ENCODE assay signal across 15 mouse cellular contexts in genomic region chr5:65790604-65791225, GRCm38 (mm10). TPM values are rescaled to one million over a fixed set of nuclear protein-coding genes. Genes with fewer than 3 reads are reported as not detected.
A peak's percentile ranks its signal among the peaks of the same experiment; 100 is the strongest.
DNase-seq lines count a peak whose midpoint lies in the region; ATAC-seq and TF ChIP-seq lines count a peak whose summit lies in the region.
"Had no signal": no experiment of that assay in that cellular context is flagged by ENCODE, and none has a peak within 500 bp of the region (broad histone marks: within the 10 kb centered on the region; RNA-seq: fewer than 3 reads in every experiment).

No protein-coding gene starts in this region.

- no peak overlapping the region for H3K9ac ChIP-seq in kidney, postnatal 0 days (ENCODE audit: low read depth, low read length)
- H3K9ac ChIP-seq in forebrain, embryonic 16.5 days (replicated peaks; ENCODE audit: low read depth, low read length) = no peak overlapping the region
- H3K9ac ChIP-seq: embryonic facial prominence, embryonic 12.5 days; hindbrain, embryonic 15.5 days; lung, embryonic 15.5 days; midbrain, embryonic 12.5 days had no signal

- WGBS in spleen, adult 2 months = 28% methylated on average over 16 of the region's 16 CpGs
- 52% methylated on average over 16 of the region's 16 CpGs for WGBS in kidney, postnatal 0 days
- 78% methylated on average over 16 of the region's 16 CpGs for WGBS in forebrain, embryonic 16.5 days
- 69% methylated on average over 16 of the region's 16 CpGs for WGBS in cerebellum, adult 2 months

- H3K27ac ChIP-seq in spleen, adult 2 months (ENCODE audit: insufficient read depth, low read length) = 0 out of 2 replicates have a peak overlapping the region, but pooled peaks have one; percentile 20
- H3K27ac ChIP-seq in kidney, postnatal 0 days = 0 out of 2 replicates have a peak overlapping the region, but pooled peaks have one; percentile 22
- H3K27ac ChIP-seq in forebrain, embryonic 16.5 days (ENCODE audit: low read length) = no peak overlapping the region
- H3K27ac ChIP-seq in cerebellum, adult 2 months (ENCODE audit: insufficient read depth, low read length) = no peak overlapping the region
- H3K27ac ChIP-seq: embryonic facial prominence, embryonic 12.5 days; hindbrain, embryonic 15.5 days; lung, embryonic 15.5 days; midbrain, embryonic 12.5 days had no signal

- TF ChIP-seq CTCF in spleen, adult 2 months (IDR thresholded peaks at IDR 0.05; ENCODE audit: extremely low read depth, insufficient read depth, insufficient read length, insufficient replicate concordance) = no peak
- TF ChIP-seq CTCF in kidney, postnatal 0 days (IDR thresholded peaks at IDR 0.05; ENCODE audit: low read depth) = no peak
- no peak for TF ChIP-seq CTCF in cerebellum, adult 2 months (IDR thresholded peaks at IDR 0.05; ENCODE audit: borderline replicate concordance, insufficient read depth, low read depth, low read length)

- peaks cover 15% of the 10 kb centered on the region for H3K36me3 ChIP-seq in spleen, adult 2 months (ENCODE audit: control insufficient read depth, insufficient read depth, low read length)
- H3K36me3 ChIP-seq in kidney, postnatal 0 days (ENCODE audit: insufficient read depth, low read length) = peaks cover 34% of the 10 kb centered on the region
- H3K36me3 ChIP-seq in splenic B cell, adult 2 months (ENCODE audit: control insufficient read depth, insufficient read depth, low read length, poor library complexity, severe bottlenecking) = peaks cover 5% of the 10 kb centered on the region; the same call in 1 of the 2 replicates
- peaks cover 6% of the 10 kb centered on the region; the same call in 1 of the 2 replicates for H3K36me3 ChIP-seq in forebrain, embryonic 16.5 days (ENCODE audit: control insufficient read depth, insufficient read depth)

- no peaks in the 10 kb centered on the region for H3K9me3 ChIP-seq in kidney, postnatal 0 days (replicated peaks; ENCODE audit: low read length)
- H3K9me3 ChIP-seq in forebrain, embryonic 16.5 days (ENCODE audit: control insufficient read depth, low read length) = no peaks in the 10 kb centered on the region
- H3K9me3 ChIP-seq: embryonic facial prominence, embryonic 12.5 days; hindbrain, embryonic 15.5 days; lung, embryonic 15.5 days; midbrain, embryonic 12.5 days had no signal

- TF ChIP-seq POLR2A in spleen, adult 2 months (IDR thresholded peaks at IDR 0.05; ENCODE audit: low read depth, low read length) = no peak
- TF ChIP-seq POLR2A in cerebellum, adult 2 months (IDR thresholded peaks at IDR 0.05; ENCODE audit: borderline replicate concordance, insufficient read depth, low read length) = no peak

- peak overlapping the region; percentile 11; the same call in 1 of the 2 replicates for H3K4me3 ChIP-seq in spleen, adult 2 months (ENCODE audit: extremely low read depth, insufficient read depth, insufficient read length)
- H3K4me3 ChIP-seq in kidney, postnatal 0 days (replicated peaks; ENCODE audit: low read depth, low read length) = no peak overlapping the region
- no peak overlapping the region for H3K4me3 ChIP-seq in forebrain, embryonic 16.5 days (replicated peaks; ENCODE audit: low read length)
- no peak overlapping the region for H3K4me3 ChIP-seq in cerebellum, adult 2 months (replicated peaks; ENCODE audit: insufficient read depth, low read depth, low read length)
- H3K4me3 ChIP-seq: embryonic facial prominence, embryonic 12.5 days; hindbrain, embryonic 15.5 days; lung, embryonic 15.5 days; midbrain, embryonic 12.5 days had no signal

- ATAC-seq in kidney, postnatal 0 days (replicated peaks; ENCODE audit: low FRiP score, low read depth) = no peak
- no peak for ATAC-seq in forebrain, embryonic 16.5 days
- ATAC-seq: Patski had no signal

- H3K4me1 ChIP-seq in spleen, adult 2 months (ENCODE audit: control insufficient read depth, insufficient read depth, insufficient read length) = peaks cover 4% of the 10 kb centered on the region; the same call in 1 of the 2 replicates
- 0 out of 2 replicates have a peak, but pooled peaks cover 2% of the 10 kb centered on the region for H3K4me1 ChIP-seq in kidney, postnatal 0 days (replicated peaks; ENCODE audit: insufficient read depth, low read length)
- no peaks in the 10 kb centered on the region for H3K4me1 ChIP-seq in forebrain, embryonic 16.5 days (replicated peaks; ENCODE audit: control insufficient read depth, insufficient read depth, low read length)
- H3K4me1 ChIP-seq in cerebellum, adult 2 months (ENCODE audit: control insufficient read depth, insufficient read depth, low read length) = no peaks in the 10 kb centered on the region
- H3K4me1 ChIP-seq: embryonic facial prominence, embryonic 12.5 days; hindbrain, embryonic 15.5 days; lung, embryonic 15.5 days; midbrain, embryonic 12.5 days had no signal

- peak in 1 of 2 experiments; percentile 17 for DNase-seq in spleen, adult 2 months (ENCODE audit: low read depth in 1 of 2, low spot score in 2 of 2)
- DNase-seq in spleen, postnatal 4 days (ENCODE audit: low spot score in 2 of 2) = no peak
- peak; percentile 20 for DNase-seq in kidney, postnatal 0 days (ENCODE audit: low spot score)
- DNase-seq in splenic B cell, adult 2 months (ENCODE audit: low read depth, low spot score) = peak; percentile 14
- no peak for DNase-seq in left cerebral cortex, adult 11 months (ENCODE audit: low spot score)
- no peak for DNase-seq in cerebellum, adult 2 months
- DNase-seq: adrenal gland, adult 2 months; cerebellum, postnatal 25 days; gastrocnemius, postnatal 36 days had no signal

- H3K4me2 ChIP-seq in kidney, postnatal 0 days (ENCODE audit: low read length) = no peak overlapping the region
- H3K4me2 ChIP-seq in forebrain, embryonic 16.5 days (ENCODE audit: low read length) = no peak overlapping the region
- H3K4me2 ChIP-seq: embryonic facial prominence, embryonic 12.5 days; hindbrain, embryonic 15.5 days; lung, embryonic 15.5 days; midbrain, embryonic 12.5 days had no signal

- no peaks in the 10 kb centered on the region for H3K27me3 ChIP-seq in spleen, adult 2 months (ENCODE audit: control insufficient read depth, insufficient read depth, low read length)
- H3K27me3 ChIP-seq in kidney, postnatal 0 days (ENCODE audit: insufficient read depth, low read length) = no peaks in the 10 kb centered on the region
- H3K27me3 ChIP-seq in splenic B cell, adult 2 months (ENCODE audit: control insufficient read depth, insufficient read depth, low read length, poor library complexity, severe bottlenecking) = no peaks in the 10 kb centered on the region
- no peaks in the 10 kb centered on the region for H3K27me3 ChIP-seq in forebrain, embryonic 16.5 days (replicated peaks; ENCODE audit: control insufficient read depth, insufficient read depth, low read length)
- H3K27me3 ChIP-seq in cerebellum, adult 2 months (ENCODE audit: control insufficient read depth, insufficient read depth, low read length) = no peaks in the 10 kb centered on the region
- H3K27me3 ChIP-seq: embryonic facial prominence, embryonic 12.5 days; hindbrain, embryonic 15.5 days; lung, embryonic 15.5 days; midbrain, embryonic 12.5 days; Patski had no signal

RNA-seq across cellular contexts. Expression of gene N4bp2, which starts 27.4 kb away (rescaled TPM):
- 7.3 and 8.7 TPM in 2 replicates for polyA plus RNA-seq in spleen, adult 2 months (2012; rRNA removed)
- polyA plus RNA-seq in kidney, postnatal 0 days (2015; fragmentation: Nextera tagmentation; extraction: Ambion mirVana) = 14.9 and 15.8 TPM in 2 replicates
- polyA plus RNA-seq in forebrain, embryonic 16.5 days (2015; fragmentation: Nextera tagmentation; extraction: Ambion mirVana) = 19.0 and 22.4 TPM in 2 replicates
- 5.4 and 5.7 TPM in 2 replicates for polyA plus RNA-seq in cerebellum, adult 2 months (2012; rRNA removed)

Comparison
In these comparisons a context has a peak if more than half of its experiments do, and no peak if none do; other contexts are left out.
1. DNase-seq: peak in kidney, postnatal 0 days (single experiment) and splenic B cell, adult 2 months (single experiment); none in spleen, postnatal 4 days (0 of 2), left cerebral cortex, adult 11 months (single experiment) and cerebellum, adult 2 months (0 of 2).
2. H3K27ac ChIP-seq: peak in spleen, adult 2 months (single experiment) and kidney, postnatal 0 days (single experiment); none in forebrain, embryonic 16.5 days (single experiment) and cerebellum, adult 2 months (single experiment).